Mouse (Mus musculus) embryonic facial prominence, embryonic 11.5 days (tissue): ENCODE data around the gene Sh2d3c. TPM values are rescaled to one million over a fixed set of nuclear protein-coding genes. Genes with fewer than 3 reads are reported as not detected.

Experiments used
- ATAC-seq: fragments of 200-750 bp; cut with Nextera tagmentation; replicated peaks from 2 replicates; pipeline ENCODE4 v1.8.0; 2017; ENCODE audit warnings: low read depth; ENCODE audit not compliant: insufficient number of reproducible peaks, low FRiP score, low TSS enrichment
- DNase-seq: peaks from one replicate; pipeline ENCODE4 v3.0.0-alpha.2; 2015; ENCODE audit warnings: low spot score
- H3K27ac ChIP-seq: fragments of 300-500 bp; sonication (generic); replicated peaks from 2 replicates; pipeline ENCODE4 v1.5.1; 2014; ENCODE audit warnings: mild to moderate bottlenecking, low read depth, low read length, control low read depth
- H3K27me3 ChIP-seq: fragments of 300-500 bp; sonication (generic); 2 replicates; pipeline ENCODE4 v1.6.1; 2014; ENCODE audit warnings: mild to moderate bottlenecking, low read length, moderate library complexity, mixed read lengths; ENCODE audit not compliant: control insufficient read depth, insufficient read depth
- H3K36me3 ChIP-seq: fragments of 300-500 bp; sonication (generic); replicated peaks from 2 replicates; pipeline ENCODE4 v1.6.1; 2014; ENCODE audit warnings: low read depth, mild to moderate bottlenecking, low read length, moderate library complexity, mixed read lengths; ENCODE audit not compliant: control insufficient read depth, insufficient read depth
- H3K4me1 ChIP-seq: fragments of 300-500 bp; sonication (generic); 2 replicates; pipeline ENCODE4 v1.6.1; 2014; ENCODE audit warnings: low read length, mixed read lengths; ENCODE audit not compliant: control insufficient read depth, insufficient read depth
- H3K4me2 ChIP-seq: fragments of 300-500 bp; sonication (generic); 2 replicates; pipeline ENCODE4 v1.6.1; 2014; ENCODE audit warnings: low read depth, mild to moderate bottlenecking, control low read depth, low read length, moderate library complexity
- H3K4me3 ChIP-seq: fragments of 300-500 bp; sonication (generic); 2 replicates; pipeline ENCODE4 v1.5.1; 2014; ENCODE audit warnings: low read depth, low read length, control low read depth
- H3K9ac ChIP-seq: fragments of 300-500 bp; sonication (generic); replicated peaks from 2 replicates; pipeline ENCODE4 v1.6.1; 2014; ENCODE audit warnings: mild to moderate bottlenecking, control low read depth, low read length
- H3K9me3 ChIP-seq: fragments of 300-500 bp; sonication (generic); replicated peaks from 2 replicates; pipeline ENCODE4 v1.6.1; 2016; ENCODE audit warnings: mild to moderate bottlenecking, low read length, inconsistent platforms, mixed read lengths; ENCODE audit not compliant: control insufficient read depth
- WGBS: fragments of 180-500 bp; shearing (Covaris S2); extraction: QIAGEN DNeasy Blood & Tissue Kit; methylation state at CpG from one replicate; pipeline ENCODE4 v1.1.7; 2014; 5-methylcytosine and 5-hydroxymethylcytosine counted together
- polyA plus RNA-seq: library from polyadenylated mRNA; unstranded; fragments of >200 nt; fragmentation: Nextera tagmentation; extraction: Ambion mirVana; gene quantifications from 2 replicates; pipeline ENCODE4 v1.2.1, GENCODE M21; 2014

Gene Sh2d3c
- polyA plus RNA-seq, 1 experiment from 2014 or later: 21.1 TPM

DNA sequence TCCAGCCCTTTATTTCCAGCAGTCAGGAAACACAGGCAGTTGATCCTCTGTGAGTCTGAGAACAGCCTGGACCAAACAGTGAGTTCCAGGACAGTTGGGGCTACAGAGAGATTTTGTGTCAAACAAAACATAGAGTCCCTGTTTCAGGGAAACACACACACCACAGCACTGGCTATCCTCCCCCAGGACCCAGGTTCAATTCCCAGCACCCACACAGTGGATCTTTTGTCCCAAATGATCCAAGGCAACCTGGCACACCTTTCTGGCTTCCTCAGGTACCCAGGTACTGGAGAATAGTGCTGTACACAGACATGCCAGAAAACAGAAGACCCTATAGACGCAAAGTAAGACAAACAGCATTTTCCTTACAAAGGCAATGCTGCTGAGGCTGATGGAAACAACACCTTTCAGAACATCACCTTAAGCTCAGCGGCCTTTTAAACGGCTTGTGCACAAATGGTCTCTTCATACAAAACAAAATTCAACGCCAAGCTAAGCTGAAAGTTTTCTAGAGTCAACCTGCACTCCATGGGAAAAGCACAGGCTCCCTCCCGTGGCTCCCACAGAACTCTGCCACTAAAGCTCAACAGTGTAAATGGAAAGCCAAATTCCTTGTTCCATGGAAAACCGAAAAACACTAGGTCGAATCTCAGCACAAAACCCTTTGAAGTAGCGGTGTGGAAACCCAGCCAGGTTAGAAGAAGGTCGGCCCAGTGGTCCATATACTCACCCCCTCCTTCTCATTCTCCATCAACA lies 9.4 kb upstream of the Sh2d3c start:
- no peak for ATAC-seq
- no peaks in the 10 kb centered on the region for H3K27me3 ChIP-seq
- 0 out of 2 replicates have a peak overlapping the region, but pooled peaks have one; percentile 93 for H3K27ac ChIP-seq
- peak overlapping the region; percentile 89 for H3K9ac ChIP-seq
- H3K9me3 ChIP-seq: no peaks in the 10 kb centered on the region
- no peak for DNase-seq
- peak overlapping the region; percentile 90 for H3K4me2 ChIP-seq
- peaks cover 4% of the 10 kb centered on the region; the same call in 1 of the 2 replicates for H3K4me1 ChIP-seq
- peaks cover 13% of the 10 kb centered on the region for H3K36me3 ChIP-seq
- WGBS: 27% methylated on average over 9 of the region's 9 CpGs
- H3K4me3 ChIP-seq: peak overlapping the region; percentile 91

DNA sequence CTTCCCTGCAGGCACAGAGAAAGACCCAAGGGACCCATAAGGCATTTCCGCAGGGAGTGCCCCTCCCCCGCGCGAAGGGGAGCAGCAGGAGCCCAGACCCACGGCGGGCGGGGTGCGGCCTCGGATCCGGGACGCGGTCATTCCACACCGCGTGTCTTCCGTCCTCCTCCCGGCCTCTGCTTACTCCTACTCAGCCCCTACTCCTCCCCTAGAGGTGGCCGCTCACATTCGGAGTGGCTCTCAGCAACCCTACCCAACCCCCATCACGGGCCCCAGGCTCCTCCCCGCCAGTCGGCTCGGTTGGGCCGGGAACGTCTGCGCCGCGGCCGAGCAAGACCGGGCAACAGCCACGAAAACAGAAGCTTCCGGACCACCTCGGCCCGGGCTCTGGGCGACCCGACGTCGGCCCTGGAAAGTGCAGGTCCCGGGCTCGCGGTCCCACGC lies 8.7 kb upstream of the Sh2d3c start:
- Histone ChIP-seq H3K9ac (peak overlapping the region; percentile 89), H3K9me3 (no peaks in the 10 kb centered on the region), H3K4me3 (peak overlapping the region; percentile 91), H3K27ac (peak overlapping the region; percentile 93; the same call in 1 of the 2 replicates), H3K4me1 (peaks cover 4% of the 10 kb centered on the region; the same call in 1 of the 2 replicates), H3K36me3 (peaks cover 10% of the 10 kb centered on the region), H3K27me3 (no peaks in the 10 kb centered on the region), H3K4me2 (peak overlapping the region; percentile 90)
- DNase-seq (peak; percentile 67), ATAC-seq (peak; percentile 41; the same call in 1 of the 2 replicates)
- WGBS: under 1% methylated on average over 40 of the region's 41 CpGs

DNA sequence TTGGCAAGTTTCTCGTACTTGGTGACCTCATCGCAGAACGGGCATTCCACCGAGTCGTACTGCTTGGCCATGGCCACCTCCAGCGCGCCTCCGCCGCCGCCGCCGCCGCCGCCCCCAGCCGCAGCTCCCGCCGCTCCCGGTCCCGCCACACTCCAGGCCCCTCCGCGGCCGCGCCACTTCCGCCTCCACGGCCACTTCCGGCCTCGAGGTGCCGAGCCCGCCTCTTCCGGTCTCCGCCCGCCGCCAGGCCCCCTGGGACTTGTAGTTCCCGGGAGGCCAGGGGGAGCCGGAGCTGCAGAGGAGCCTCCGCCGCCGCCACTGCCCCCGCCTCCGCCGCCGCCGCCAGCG lies 8.3 kb upstream of the Sh2d3c start:
- H3K4me1 ChIP-seq: peaks cover 4% of the 10 kb centered on the region; the same call in 1 of the 2 replicates
- 0% methylated on average over 20 of the region's 44 CpGs for WGBS
- H3K9ac ChIP-seq: peak overlapping the region; percentile 89
- no peaks in the 10 kb centered on the region for H3K9me3 ChIP-seq
- H3K27ac ChIP-seq: peak overlapping the region; percentile 93
- peak; percentile 94 for DNase-seq
- H3K4me3 ChIP-seq: peak overlapping the region; percentile 91
- ATAC-seq: peak; percentile 88
- H3K27me3 ChIP-seq: no peaks in the 10 kb centered on the region
- H3K4me2 ChIP-seq: peak overlapping the region; percentile 90
- H3K36me3 ChIP-seq: peaks cover 9% of the 10 kb centered on the region

DNA sequence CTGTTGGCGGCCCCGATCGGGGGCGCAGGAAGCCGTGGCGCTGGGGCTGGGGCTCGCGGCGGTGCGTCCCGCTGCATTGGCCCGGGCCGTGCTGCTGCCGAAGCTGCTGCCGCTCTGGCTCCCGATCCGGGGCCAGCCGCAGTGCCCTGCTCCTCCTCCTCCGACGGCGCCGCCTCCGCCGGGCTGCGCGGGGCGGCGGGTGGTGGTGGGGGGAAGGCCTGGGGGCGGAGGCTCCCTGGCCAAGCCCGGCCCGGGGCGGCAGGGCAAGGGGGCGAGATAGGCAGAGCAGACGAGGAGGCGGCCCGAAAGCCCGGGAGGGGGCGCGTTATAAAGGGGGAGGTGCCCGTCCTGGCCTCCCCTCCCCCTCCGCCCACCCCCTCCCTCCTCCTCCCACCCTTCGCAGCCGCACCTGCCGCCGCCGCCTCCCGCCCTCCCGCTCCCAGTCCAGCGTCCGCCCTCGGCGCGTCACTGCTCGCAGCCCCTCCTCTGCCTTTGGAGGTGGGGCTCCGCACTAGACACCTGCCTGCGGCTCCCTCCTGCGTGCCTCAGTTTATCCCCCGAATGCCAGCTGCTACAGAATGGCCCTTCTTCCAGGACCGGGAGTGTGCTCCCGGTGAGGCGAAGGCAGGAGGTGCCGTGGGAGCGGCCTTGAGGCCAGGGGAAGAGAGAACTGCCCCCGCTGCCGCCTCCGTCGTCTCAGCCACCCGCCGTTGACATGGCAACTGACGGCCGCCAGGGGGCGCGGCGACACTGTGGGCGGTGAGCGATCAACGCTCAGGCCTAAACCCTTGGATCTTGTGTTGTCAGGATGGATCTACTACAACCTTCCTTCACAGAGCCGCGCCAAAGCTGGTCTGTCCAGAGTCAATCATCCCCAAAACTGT lies 7.7 kb upstream of the Sh2d3c start, which contains the start of gene Cdk9:
Gene Cdk9 (minus strand): TSS at position 143 of the 884 bp plus-strand sequence.
- peak within 1 kb of the TSS; percentile 90 for H3K4me2 ChIP-seq

DNA sequence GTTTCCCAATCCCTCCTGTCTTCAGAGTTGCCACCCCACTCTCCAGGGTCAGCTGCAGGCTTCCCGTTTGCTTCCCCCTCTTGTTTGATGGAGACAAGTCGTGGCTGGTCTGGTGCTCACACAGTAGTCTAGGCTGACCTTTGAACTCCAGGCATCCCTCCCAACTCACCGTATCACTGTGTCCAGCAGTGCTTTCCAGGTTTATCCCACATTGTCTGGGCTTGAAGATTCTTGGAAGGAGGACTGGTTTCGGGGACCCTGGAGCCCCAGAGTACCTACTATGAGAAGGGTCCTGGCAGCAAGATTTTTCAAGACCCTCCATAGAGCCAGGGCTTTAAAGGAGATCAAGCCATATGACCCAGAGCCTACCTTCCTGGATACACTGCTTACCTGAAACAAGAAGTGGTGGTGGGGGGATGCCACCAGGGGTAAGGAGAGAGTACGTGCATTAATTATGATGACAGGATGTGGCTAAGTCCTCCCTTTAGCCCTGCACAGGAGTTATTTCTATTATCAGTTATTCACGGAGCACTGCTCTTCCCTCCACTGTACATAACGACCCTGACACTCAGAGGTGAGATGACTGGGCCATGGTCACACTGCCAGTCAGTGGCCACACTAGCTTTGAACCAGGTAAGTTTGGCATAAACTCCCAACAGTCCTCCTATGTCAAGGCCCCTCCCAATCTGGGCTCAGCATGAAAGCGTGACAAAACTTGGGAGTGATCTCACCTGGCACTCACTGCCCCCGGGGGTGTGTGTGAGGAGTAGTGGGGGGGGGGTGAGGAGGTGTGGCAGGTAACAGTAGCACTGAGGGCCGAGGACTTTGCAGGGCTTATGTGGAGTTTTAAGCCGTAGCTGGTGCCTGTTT lies 6.5 kb upstream of the Sh2d3c start:
- peaks cover 4% of the 10 kb centered on the region; the same call in 1 of the 2 replicates for H3K4me1 ChIP-seq
- H3K4me2 ChIP-seq: no peak overlapping the region
- H3K9ac ChIP-seq: no peak overlapping the region
- ATAC-seq (no peak), DNase-seq (no peak)
- peaks cover 2% of the 10 kb centered on the region for H3K36me3 ChIP-seq
- WGBS: 48% methylated on average over 11 of the region's 11 CpGs
- H3K27ac ChIP-seq: 0 out of 2 replicates have a peak overlapping the region, but pooled peaks have one; percentile 28
- H3K4me3 ChIP-seq: no peak overlapping the region
- H3K9me3 ChIP-seq: no peaks in the 10 kb centered on the region
- no peaks in the 10 kb centered on the region for H3K27me3 ChIP-seq

More for the DNA sequence above, 7.7 kb upstream of the Sh2d3c start, which contains the start of gene Cdk9:
- peak within 1 kb of the TSS; percentile 91 for H3K4me3 ChIP-seq
- H3K36me3 ChIP-seq: peaks cover 6% of the 10 kb centered on the region
- H3K27ac ChIP-seq: peak within 1 kb of the TSS; percentile 93
- no peaks in the 10 kb centered on the region for H3K9me3 ChIP-seq
- 0% methylated on average over 42 of the region's 79 CpGs for WGBS
- no peaks in the 10 kb centered on the region for H3K27me3 ChIP-seq
- ATAC-seq (peak; percentile 72), DNase-seq (peak; percentile 92)
- H3K4me1 ChIP-seq: peaks cover 4% of the 10 kb centered on the region; the same call in 1 of the 2 replicates
- H3K9ac ChIP-seq: peak within 1 kb of the TSS; percentile 89

DNA sequence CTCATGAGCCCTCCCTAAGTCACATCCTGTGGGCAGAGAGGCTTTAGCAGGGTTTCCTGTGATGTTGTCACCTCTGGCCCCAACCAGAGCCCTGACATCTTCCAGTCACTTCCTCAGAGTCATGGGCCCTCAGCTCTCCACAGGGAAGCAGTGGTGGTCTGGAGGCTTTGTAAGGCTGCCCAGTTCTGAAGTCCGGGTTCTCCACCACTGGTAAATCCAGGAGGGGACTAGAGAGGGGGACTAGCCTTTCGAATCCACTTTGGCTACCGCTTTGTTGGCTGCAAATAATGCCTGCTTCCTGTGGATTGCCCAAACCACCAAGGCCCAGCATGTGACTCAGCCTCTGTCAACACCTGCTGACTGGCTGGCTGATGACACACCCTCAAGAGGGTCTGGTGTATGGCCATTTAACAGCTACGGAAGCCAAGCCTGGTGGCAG lies 5.8 kb upstream of the Sh2d3c start:
- no peak for ATAC-seq
- WGBS: 61% methylated on average over 4 of the region's 4 CpGs
- Histone ChIP-seq H3K9me3 (no peaks in the 10 kb centered on the region), H3K27me3 (no peaks in the 10 kb centered on the region), H3K27ac (peak overlapping the region; percentile 28; the same call in 1 of the 2 replicates), H3K36me3 (no peaks in the 10 kb centered on the region), H3K4me2 (no peak overlapping the region), H3K4me1 (peaks cover 4% of the 10 kb centered on the region; the same call in 1 of the 2 replicates), H3K9ac (no peak overlapping the region), H3K4me3 (no peak overlapping the region)
- DNase-seq: no peak

DNA sequence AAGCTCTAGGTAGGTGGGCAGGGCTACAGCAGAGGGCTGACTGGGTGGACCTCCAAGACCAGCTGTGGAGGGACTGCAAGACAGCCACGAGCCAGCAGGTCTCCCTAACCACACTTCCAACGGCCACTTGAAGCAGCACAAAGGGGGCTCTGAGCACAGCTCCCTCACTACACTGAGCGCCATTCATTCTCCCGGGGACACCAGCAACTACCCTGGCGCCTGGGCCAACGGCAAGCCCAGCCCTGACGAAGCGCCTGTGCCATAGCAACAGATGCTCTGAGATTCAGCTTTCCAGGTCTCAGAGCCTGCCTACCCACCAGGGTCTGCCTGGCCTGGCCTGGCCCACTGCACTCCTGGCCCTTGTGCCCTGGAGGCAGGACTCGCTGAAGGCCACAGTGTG lies 2.1 kb upstream of the Sh2d3c start:
- Histone ChIP-seq H3K9ac (no peak overlapping the region), H3K27ac (no peak overlapping the region), H3K9me3 (no peaks in the 10 kb centered on the region), H3K4me3 (no peak overlapping the region), H3K36me3 (no peaks in the 10 kb centered on the region), H3K4me1 (peaks cover 5% of the 10 kb centered on the region), H3K27me3 (no peaks in the 10 kb centered on the region), H3K4me2 (no peak overlapping the region; the same call in 1 of the 2 replicates)
- WGBS: 38% methylated on average over 9 of the region's 9 CpGs
- no peak for DNase-seq
- ATAC-seq: no peak
